Comparison of ENCODE assay signal across 11 mouse cellular contexts in the genomic region with DNA sequence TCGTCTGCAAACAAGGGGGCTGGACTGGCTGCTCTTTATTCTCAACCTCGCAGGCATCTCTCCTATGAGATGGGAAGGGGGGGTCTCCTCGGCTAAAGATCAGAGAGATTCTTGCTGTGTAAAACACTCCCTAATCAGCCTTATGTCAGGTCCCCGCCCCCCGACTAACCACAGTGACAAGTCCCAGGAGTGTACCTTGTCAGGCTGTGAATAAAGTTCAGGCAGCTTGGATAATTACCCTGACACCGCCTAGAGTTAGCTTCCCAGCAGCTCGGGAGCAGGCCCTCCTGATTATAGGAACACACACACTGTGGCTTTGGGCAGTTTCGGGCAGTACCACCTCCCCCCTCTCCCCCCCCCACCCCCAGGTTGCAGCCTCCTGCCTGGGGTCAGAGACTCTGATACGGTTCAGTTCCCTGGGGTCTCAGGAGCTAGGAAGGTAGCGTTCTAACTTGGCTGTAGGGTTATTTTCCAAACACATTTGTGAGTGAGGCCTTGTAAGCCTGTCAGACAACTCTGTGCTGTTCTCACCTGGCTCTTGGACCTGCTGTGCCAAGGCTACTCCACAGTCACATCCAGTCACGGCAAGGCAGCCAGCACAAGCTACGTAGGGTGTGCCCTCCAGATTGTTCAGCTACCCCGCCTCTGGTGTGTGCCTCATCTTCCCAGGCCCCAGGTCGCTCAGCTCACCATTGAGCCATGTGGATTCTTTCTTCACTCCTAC.
A peak's percentile ranks its signal among the peaks of the same experiment; 100 is the strongest.
DNase-seq lines count a peak whose midpoint lies in the region; ATAC-seq lines count a peak whose summit lies in the region.
"Had no signal": no experiment of that assay in that cellular context is flagged by ENCODE, and none has a peak within 500 bp of the region (broad histone marks: within the 10 kb centered on the region; RNA-seq: fewer than 3 reads in every experiment).

No protein-coding gene starts in this region.

- H3K4me1 ChIP-seq in kidney, embryonic 14.5 days (ENCODE audit: control insufficient read depth, insufficient read depth, low read length) = peaks cover 22% of the 10 kb centered on the region
- peaks cover 25% of the 10 kb centered on the region for H3K4me1 ChIP-seq in forebrain, embryonic 11.5 days (replicated peaks; ENCODE audit: control insufficient read depth, insufficient read depth, low read length)
- peaks cover 55% of the 10 kb centered on the region for H3K4me1 ChIP-seq in neural tube, embryonic 13.5 days (replicated peaks)
- H3K4me1 ChIP-seq: liver, embryonic 15.5 days had no signal

- H3K27me3 ChIP-seq in kidney, embryonic 14.5 days (ENCODE audit: control insufficient read depth, insufficient read depth, low read length) = no peaks in the 10 kb centered on the region
- no peaks in the 10 kb centered on the region for H3K27me3 ChIP-seq in forebrain, embryonic 11.5 days (ENCODE audit: control insufficient read depth, insufficient read depth, low read length)
- peaks cover 9% of the 10 kb centered on the region; the same call in 1 of the 2 replicates for H3K27me3 ChIP-seq in neural tube, embryonic 13.5 days
- H3K27me3 ChIP-seq: liver, embryonic 15.5 days had no signal

- H3K4me2 ChIP-seq in kidney, embryonic 14.5 days (replicated peaks; ENCODE audit: low read depth, low read length) = no peak overlapping the region
- H3K4me2 ChIP-seq in forebrain, embryonic 11.5 days (ENCODE audit: low read depth, low read length, severe bottlenecking) = no peak overlapping the region
- no peak overlapping the region for H3K4me2 ChIP-seq in neural tube, embryonic 13.5 days
- H3K4me2 ChIP-seq: liver, embryonic 15.5 days had no signal

- H3K27ac ChIP-seq in kidney, embryonic 14.5 days (ENCODE audit: low read depth, low read length) = peak overlapping the region; percentile 78
- no peak overlapping the region for H3K27ac ChIP-seq in forebrain, embryonic 11.5 days (ENCODE audit: low read depth, low read length)
- H3K27ac ChIP-seq in neural tube, embryonic 13.5 days (replicated peaks) = peak overlapping the region; percentile 62
- H3K27ac ChIP-seq: gastrocnemius, adult 2 months; liver, embryonic 15.5 days had no signal

- no peaks in the 10 kb centered on the region for H3K36me3 ChIP-seq in kidney, embryonic 14.5 days (ENCODE audit: control insufficient read depth, insufficient read depth, low read length)
- H3K36me3 ChIP-seq in forebrain, embryonic 11.5 days (ENCODE audit: control insufficient read depth, insufficient read depth, low read length) = no peaks in the 10 kb centered on the region
- H3K36me3 ChIP-seq in neural tube, embryonic 13.5 days = no peaks in the 10 kb centered on the region
- H3K36me3 ChIP-seq: liver, embryonic 15.5 days had no signal

- peak; percentile 85 for ATAC-seq in kidney, embryonic 14.5 days (ENCODE audit: low FRiP score, low TSS enrichment)
- ATAC-seq in forebrain, embryonic 11.5 days (replicated peaks; ENCODE audit: low FRiP score) = peak; percentile 70
- ATAC-seq in neural tube, embryonic 13.5 days (ENCODE audit: low read depth) = peak; percentile 26; the same call in 1 of the 2 replicates

- H3K9me3 ChIP-seq in kidney, embryonic 14.5 days (ENCODE audit: control insufficient read depth, low read length) = no peaks in the 10 kb centered on the region
- H3K9me3 ChIP-seq in forebrain, embryonic 11.5 days (ENCODE audit: control insufficient read depth, low read length) = no peaks in the 10 kb centered on the region
- H3K9me3 ChIP-seq in neural tube, embryonic 13.5 days = no peaks in the 10 kb centered on the region
- H3K9me3 ChIP-seq: liver, embryonic 15.5 days had no signal

- peak overlapping the region; percentile 14; the same call in 1 of the 2 replicates for H3K9ac ChIP-seq in kidney, embryonic 14.5 days (ENCODE audit: low read depth, low read length)
- no peak overlapping the region for H3K9ac ChIP-seq in forebrain, embryonic 11.5 days (ENCODE audit: low read length)
- H3K9ac ChIP-seq in neural tube, embryonic 13.5 days = no peak overlapping the region
- H3K9ac ChIP-seq: liver, embryonic 15.5 days had no signal

- 17% methylated on average over 14 of the region's 14 CpGs for WGBS in kidney, embryonic 14.5 days
- WGBS in forebrain, embryonic 11.5 days = 26% methylated on average over 14 of the region's 14 CpGs
- WGBS in neural tube, embryonic 13.5 days = 27% methylated on average over 14 of the region's 14 CpGs

- no peak for DNase-seq in kidney, postnatal 25 days
- DNase-seq in forebrain, embryonic 11.5 days (ENCODE audit: low spot score) = peak; percentile 68
- peak; percentile 20 for DNase-seq in kidney, postnatal 10 days
- DNase-seq in T-cell, adult 2 months (ENCODE audit: low spot score) = no peak
- DNase-seq in spleen, postnatal 10 days (ENCODE audit: low spot score in 2 of 2) = no peak
- DNase-seq in urinary bladder, adult 2 months (ENCODE audit: low spot score) = no peak
- DNase-seq: cerebellum, adult 9-11 months; gastrocnemius, adult 2 months had no signal

- no peak overlapping the region for H3K4me3 ChIP-seq in kidney, embryonic 14.5 days (ENCODE audit: low read length)
- no peak overlapping the region for H3K4me3 ChIP-seq in forebrain, embryonic 11.5 days (ENCODE audit: low read depth, low read length)
- H3K4me3 ChIP-seq in neural tube, embryonic 13.5 days = no peak overlapping the region
- H3K4me3 ChIP-seq: gastrocnemius, adult 2 months; liver, embryonic 15.5 days had no signal

Comparison
In these comparisons a context has a peak if more than half of its experiments do, and no peak if none do; other contexts are left out.
1. DNase-seq: peak in forebrain, embryonic 11.5 days (single experiment) and kidney, postnatal 10 days (single experiment); none in kidney, postnatal 25 days (0 of 2), T-cell, adult 2 months (single experiment), spleen, postnatal 10 days (0 of 2) and urinary bladder, adult 2 months (single experiment).
2. ATAC-seq: peak in every context shown above with its lines; median percentile 85 in kidney, embryonic 14.5 days; 70 in forebrain, embryonic 11.5 days; 26 in neural tube, embryonic 13.5 days.